In the genomic region with DNA sequence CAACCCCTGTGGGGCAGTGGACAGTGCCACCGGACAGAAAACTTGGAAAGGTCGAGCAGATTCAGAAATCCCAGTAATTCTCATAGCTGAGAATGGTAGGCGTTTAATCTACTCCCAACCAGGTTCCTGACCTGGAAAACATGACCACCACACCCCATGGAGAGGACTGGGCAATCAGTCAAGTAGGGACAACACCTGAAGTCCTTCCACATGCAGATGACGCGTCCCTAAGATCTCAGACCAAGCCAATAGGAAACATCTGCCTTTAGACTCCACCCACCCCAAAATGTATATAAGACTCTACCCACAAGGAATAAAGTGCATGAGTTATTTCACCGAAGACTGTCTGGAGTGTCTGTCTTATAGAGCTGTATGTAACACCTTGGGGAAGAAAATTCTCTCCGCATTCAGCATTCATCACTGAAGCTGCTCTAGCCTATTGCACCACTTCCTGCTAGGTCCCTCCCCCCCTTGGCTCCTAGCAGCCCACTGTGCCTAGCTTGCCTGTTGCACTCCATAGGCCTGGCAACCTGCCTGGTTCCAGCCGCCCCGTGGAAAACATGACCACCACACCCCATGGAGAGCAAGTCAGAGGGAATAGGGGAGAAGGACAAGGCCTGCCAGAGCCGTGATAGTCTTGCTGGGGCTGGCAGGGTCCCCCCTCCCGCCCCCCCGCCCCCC, we compare ENCODE assay signal across 8 mouse cellular contexts. TPM values are rescaled to one million over a fixed set of nuclear protein-coding genes. Genes with fewer than 3 reads are reported as not detected.
DNase-seq lines count a peak whose midpoint lies in the region; ATAC-seq lines count a peak whose summit lies in the region.
"Had no signal": no experiment of that assay in that cellular context is flagged by ENCODE, and none has a peak within 500 bp of the region (broad histone marks: within the 10 kb centered on the region; RNA-seq: fewer than 3 reads in every experiment).

No protein-coding gene starts in this region.

- H3K36me3 ChIP-seq in liver, embryonic 12.5 days: no peaks in the 10 kb centered on the region

- no peaks in the 10 kb centered on the region for H3K9me3 ChIP-seq in liver, embryonic 12.5 days (replicated peaks)

- H3K4me1 ChIP-seq in liver, embryonic 12.5 days: peaks cover 25% of the 10 kb centered on the region

- peak overlapping the region; percentile 43 for H3K4me2 ChIP-seq in liver, embryonic 12.5 days

- H3K27ac ChIP-seq in liver, embryonic 12.5 days: peak overlapping the region; percentile 30; the same call in 1 of the 2 replicates

- DNase-seq in CD4-positive helper T cell, adult 2 months (ENCODE audit: low read depth, low spot score): peak; percentile 83
- DNase-seq in Muller cell, postnatal 12 days (ENCODE audit: inconsistent ontology term): peak; percentile 92
- peak; percentile 99 for DNase-seq in heart, adult 11 months
- DNase-seq in kidney, adult 8-10 months: peak; percentile 82 to 84
- DNase-seq in right cerebral cortex, adult 2 months (ENCODE audit: low spot score in 2 of 2): peak; percentile 49 to 50
- no peak for DNase-seq in embryo, embryonic 11 days

- WGBS in liver, embryonic 12.5 days (ENCODE audit: insufficient replicate concordance): 40% methylated on average over 10 of the region's 12 CpGs

- no peaks in the 10 kb centered on the region for H3K27me3 ChIP-seq in liver, embryonic 12.5 days (replicated peaks)

- H3K9ac ChIP-seq in liver, embryonic 12.5 days: no peak overlapping the region

- H3K4me3 ChIP-seq in liver, embryonic 12.5 days: no peak overlapping the region

- ATAC-seq in liver, embryonic 12.5 days: 0 out of 2 replicates have a peak, but pooled peaks have one; percentile 8

RNA-seq across cellular contexts. Expression of a gene that starts 10.9 kb away (rescaled TPM):
- 0.26 and 0.30 TPM in 2 replicates for polyA plus RNA-seq in liver, embryonic 12.5 days (2016; fragmentation: Nextera tagmentation; extraction: Ambion mirVana)

RNA-seq across cellular contexts. Expression of a gene that starts 18.7 kb away (rescaled TPM):
- 3.6 and 3.9 TPM in 2 replicates for polyA plus RNA-seq in liver, embryonic 12.5 days (2016; fragmentation: Nextera tagmentation; extraction: Ambion mirVana)

RNA-seq across cellular contexts. Expression of a gene that starts 25.5 kb away (rescaled TPM):
- not detected in 2 replicates for polyA plus RNA-seq in liver, embryonic 12.5 days (2016; fragmentation: Nextera tagmentation; extraction: Ambion mirVana)
- polyA plus RNA-seq: liver, adult 2 months had no signal

RNA-seq across cellular contexts. Expression of a gene that starts 51.6 kb away (rescaled TPM):
- polyA plus RNA-seq in liver, embryonic 12.5 days (2016; fragmentation: Nextera tagmentation; extraction: Ambion mirVana): not detected in 2 replicates
- polyA plus RNA-seq: liver, adult 2 months had no signal

RNA-seq across cellular contexts. Expression of a gene that starts 51.9 kb away (rescaled TPM):
- not detected in 2 replicates for polyA plus RNA-seq in liver, embryonic 12.5 days (2016; fragmentation: Nextera tagmentation; extraction: Ambion mirVana)
- polyA plus RNA-seq: liver, adult 2 months had no signal
